Mouse (Mus musculus) gastrocnemius, postnatal 10 days (tissue): ENCODE results near the gene Gm21394. TPM values are rescaled to one million over a fixed set of nuclear protein-coding genes. Genes with fewer than 3 reads are reported as not detected.
"Not testable (repeated sequence)": the region's sequence is repeated elsewhere in the genome, so short reads cannot be mapped to it uniquely, and the experiment has no call there.

Experiments used
- DNase-seq: peaks from one replicate; pipeline ENCODE4 v3.0.0; 2021; ENCODE audit warnings: mixed read lengths
- long read RNA-seq, 2 experiments: library from polyadenylated mRNA; stranded (forward); transcript quantifications; one replicate each; pipeline ENCODE4 v2.0.0; 2021
- total RNA-seq, 2 experiments: library from RNA; stranded (reverse); gene quantifications; 2 replicates each; pipeline ENCODE4 v1.2.3; 2021

Gm21394 gene
- not detected for total RNA-seq
- long read RNA-seq, experiment 1: 0 reads
- long read RNA-seq, experiment 2: 0 reads

DNA sequence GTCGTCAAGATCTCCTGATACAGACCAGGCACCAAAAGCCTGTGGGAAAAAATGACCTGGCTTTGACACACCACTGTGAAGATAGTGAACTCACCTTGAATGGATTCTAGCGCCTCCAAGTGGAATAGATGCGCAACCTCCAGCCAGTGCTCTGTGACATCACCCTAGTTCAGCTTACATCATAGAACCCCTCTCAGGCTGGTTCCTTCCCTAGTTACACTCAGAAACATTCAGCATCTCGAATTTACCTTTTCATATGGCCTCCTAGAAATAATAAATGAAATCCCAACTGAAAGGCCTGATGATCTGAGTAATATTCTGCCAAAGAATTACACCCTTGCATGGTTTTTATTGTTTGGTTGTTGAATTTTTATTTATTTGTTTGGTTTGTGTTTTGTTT is at the start of gene Gm21394:
Gene Gm21394, minus strand, starts transcription at position 101 of the 400 bp plus-strand sequence.
- not testable (repeated sequence) for DNase-seq

Other genes with a start within 250 kb of the Gm21394 start
- not detected for gene Gm21409, start 181.8 kb upstream of the Gm21394 start, total RNA-seq